Mouse (Mus musculus): ENCODE measurements around the gene Ush2a. TPM values are rescaled to one million over a fixed set of nuclear protein-coding genes. Genes with fewer than 3 reads are reported as not detected.

The Ush2a gene
- polyA plus RNA-seq (2014; fragmentation: Nextera tagmentation; extraction: Ambion mirVana), result 0.12 and 0.15 TPM in 2 replicates

DNA sequence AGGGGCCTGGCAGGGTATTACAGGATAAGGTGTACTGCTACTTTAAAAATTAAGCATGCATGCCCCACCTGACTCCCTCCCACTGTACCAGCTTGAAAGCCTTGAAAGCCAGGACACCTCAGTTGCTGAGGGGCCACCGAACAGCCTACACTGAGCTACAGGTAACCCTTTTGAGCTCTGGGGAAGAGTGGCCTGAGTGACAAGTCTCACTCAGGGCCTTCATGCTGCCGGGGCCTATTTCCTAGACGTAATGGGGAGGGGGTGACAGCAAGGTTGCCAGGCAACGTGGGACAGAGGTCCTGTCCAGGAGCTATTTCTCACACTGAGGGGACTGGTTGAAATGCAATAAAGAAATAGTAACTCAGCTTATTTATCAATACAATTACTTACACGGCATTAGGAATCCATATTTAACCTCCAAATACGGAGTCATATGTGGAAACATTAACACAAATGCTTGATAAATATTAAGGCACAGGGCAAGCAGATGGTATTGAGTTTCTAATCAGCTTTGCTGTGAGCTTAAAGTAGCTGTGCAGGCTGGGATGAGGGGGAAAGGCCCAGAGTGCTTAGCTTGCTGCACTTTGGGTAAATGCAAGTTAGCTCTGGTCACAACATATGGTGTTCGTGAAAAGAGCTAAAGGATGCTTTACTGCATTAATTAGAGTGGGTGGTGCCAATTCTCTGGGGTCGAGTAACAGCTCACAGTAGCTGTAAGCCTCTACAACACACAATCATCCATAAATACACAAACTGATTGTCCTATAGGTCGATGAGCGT lies at the start of gene Ush2a:
TSS of gene Ush2a (plus strand) at position 121 of the 780 bp plus-strand sequence.
- Histone ChIP-seq H3K9me3 (ENCODE audit: control insufficient read depth, low read length) (no peaks in the 10 kb centered on the region), H3K4me3 (ENCODE audit: low read depth, low read length) (no peak within 1 kb of the TSS), H3K36me3 (ENCODE audit: control insufficient read depth, insufficient read depth, low read length) (no peaks in the 10 kb centered on the region), H3K4me2 (ENCODE audit: low read depth, low read length, severe bottlenecking) (no peak within 1 kb of the TSS), H3K27me3 (ENCODE audit: control insufficient read depth, insufficient read depth, low read length) (no peaks in the 10 kb centered on the region), H3K4me1 (replicated peaks; ENCODE audit: control insufficient read depth, insufficient read depth, low read length) (peaks cover 5% of the 10 kb centered on the region; the same call in 1 of the 2 replicates), H3K27ac (ENCODE audit: low read depth, low read length) (no peak within 1 kb of the TSS), H3K9ac (ENCODE audit: low read length) (no peak within 1 kb of the TSS)
- 55% methylated on average over 10 of the region's 10 CpGs for WGBS
- ATAC-seq (replicated peaks; ENCODE audit: low FRiP score) (no peak), DNase-seq (ENCODE audit: low spot score) (no peak)

DNA sequence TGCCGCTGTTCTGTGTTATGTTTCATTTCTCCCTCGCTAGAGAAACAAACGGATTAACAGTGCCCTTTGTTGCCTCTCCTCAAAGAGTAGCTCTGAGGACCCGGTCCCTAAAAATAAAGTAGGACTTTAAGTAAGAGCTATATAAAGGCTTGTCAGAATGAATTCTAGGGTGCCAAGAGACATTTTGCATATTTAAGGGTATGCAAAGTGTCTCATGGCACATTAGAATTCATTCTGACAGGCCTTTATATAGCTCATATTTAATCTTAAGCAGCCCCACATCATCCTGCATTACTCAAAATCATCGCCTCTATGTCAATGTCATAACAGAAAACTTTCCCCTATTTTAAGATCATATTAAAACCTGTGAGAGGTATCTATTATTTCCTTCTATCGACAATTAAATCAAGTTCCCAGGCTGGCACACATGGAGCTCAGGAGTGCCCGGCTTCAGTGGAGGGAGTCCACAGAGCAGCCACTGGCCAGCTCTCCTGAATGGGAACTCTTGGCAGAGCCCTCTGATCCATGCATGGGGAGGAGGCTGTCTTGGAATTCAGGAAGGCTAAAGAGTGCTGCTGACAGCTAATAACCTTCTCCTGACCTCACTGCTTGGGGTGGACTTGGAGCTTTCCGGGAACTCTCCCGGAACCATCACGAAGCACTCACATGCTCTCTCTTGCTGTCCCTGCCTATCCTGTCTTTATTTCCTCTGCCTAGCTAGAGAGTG lies 46.8 kb upstream of the Ush2a start:
- Histone ChIP-seq H3K4me3 (ENCODE audit: low read depth, low read length) (no peak overlapping the region), H3K36me3 (ENCODE audit: control insufficient read depth, insufficient read depth, low read length) (no peaks in the 10 kb centered on the region), H3K27me3 (ENCODE audit: control insufficient read depth, insufficient read depth, low read length) (no peaks in the 10 kb centered on the region), H3K4me2 (ENCODE audit: low read depth, low read length, severe bottlenecking) (no peak overlapping the region), H3K9me3 (ENCODE audit: control insufficient read depth, low read length) (no peaks in the 10 kb centered on the region), H3K9ac (ENCODE audit: low read length) (no peak overlapping the region), H3K27ac (ENCODE audit: low read depth, low read length) (no peak overlapping the region), H3K4me1 (replicated peaks; ENCODE audit: control insufficient read depth, insufficient read depth, low read length) (no peaks in the 10 kb centered on the region)
- WGBS, result 59% methylated on average over 10 of the region's 10 CpGs
- no peak for ATAC-seq (replicated peaks; ENCODE audit: low FRiP score)
- DNase-seq (ENCODE audit: low spot score), result no peak

DNA sequence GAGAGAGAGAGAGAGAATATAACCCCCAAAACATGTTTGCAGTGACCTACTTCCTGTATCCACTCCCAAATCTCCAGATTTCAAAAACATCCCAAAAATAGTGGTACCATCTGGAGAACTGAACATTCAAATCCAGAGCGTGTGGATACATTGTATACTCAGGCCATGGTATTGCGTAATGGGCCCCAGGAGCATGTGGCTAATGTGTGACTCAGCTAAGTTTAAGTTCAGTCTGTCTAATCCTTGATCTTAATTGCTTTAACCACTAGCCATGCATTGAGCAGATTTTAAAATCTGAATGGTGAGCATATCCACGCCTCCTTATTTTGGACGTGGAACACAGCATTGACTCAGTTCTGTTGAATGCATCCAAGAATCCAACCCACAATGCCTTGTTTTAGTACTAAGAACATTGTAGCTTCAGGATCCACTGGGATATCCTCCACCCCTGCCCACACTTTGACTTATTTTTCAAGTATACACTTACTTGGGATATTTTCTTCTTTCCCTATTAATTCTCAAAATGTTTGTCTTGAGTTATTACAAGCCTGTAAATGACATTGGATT lies 40.5 kb upstream of the Ush2a start:
- no peaks in the 10 kb centered on the region for H3K9me3 ChIP-seq (ENCODE audit: control insufficient read depth, low read length)
- no peaks in the 10 kb centered on the region for H3K27me3 ChIP-seq (ENCODE audit: control insufficient read depth, insufficient read depth, low read length)
- no peak for DNase-seq (ENCODE audit: low spot score)
- H3K4me1 ChIP-seq (replicated peaks; ENCODE audit: control insufficient read depth, insufficient read depth, low read length), result no peaks in the 10 kb centered on the region
- no peak overlapping the region for H3K4me2 ChIP-seq (ENCODE audit: low read depth, low read length, severe bottlenecking)
- no peak overlapping the region for H3K4me3 ChIP-seq (ENCODE audit: low read depth, low read length)
- ATAC-seq (replicated peaks; ENCODE audit: low FRiP score), result no peak
- no peak overlapping the region for H3K27ac ChIP-seq (ENCODE audit: low read depth, low read length)
- H3K36me3 ChIP-seq (ENCODE audit: control insufficient read depth, insufficient read depth, low read length), result no peaks in the 10 kb centered on the region
- H3K9ac ChIP-seq (ENCODE audit: low read length), result no peak overlapping the region
- 85% methylated on average over 4 of the region's 4 CpGs for WGBS

DNA sequence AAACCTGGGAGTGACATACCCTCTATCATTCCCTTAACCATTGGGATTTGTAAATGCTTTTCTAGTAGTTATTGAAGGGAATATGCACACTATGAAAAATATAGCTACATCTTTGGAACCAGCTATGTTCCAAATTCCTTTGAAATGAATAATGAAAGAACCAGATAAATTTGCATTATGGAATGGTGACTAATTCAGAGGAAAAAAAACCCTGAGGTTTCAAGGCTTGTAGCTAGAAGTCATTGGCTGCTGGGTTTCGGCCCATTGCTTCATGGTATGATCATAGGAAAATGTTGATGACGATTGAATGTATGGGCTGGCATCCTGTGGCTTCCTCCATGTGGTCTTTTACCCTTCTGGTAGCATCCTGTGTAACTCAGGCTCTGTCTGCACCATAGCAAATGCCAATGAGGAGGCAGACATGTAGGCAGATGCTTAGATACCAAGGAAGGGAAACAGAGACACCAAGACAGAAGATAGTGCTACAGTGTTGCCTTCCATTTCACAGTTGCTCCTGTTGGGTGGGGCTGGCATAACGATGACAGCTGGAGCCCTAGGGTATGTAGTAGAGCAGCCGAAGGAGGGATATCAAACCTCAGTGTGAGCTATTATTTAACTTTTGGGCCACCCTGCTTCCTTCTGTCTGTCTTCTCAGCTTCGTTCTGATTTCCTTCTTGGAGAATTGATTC lies 28.6 kb upstream of the Ush2a start:
- Histone ChIP-seq H3K4me1 (replicated peaks; ENCODE audit: control insufficient read depth, insufficient read depth, low read length) (no peaks in the 10 kb centered on the region), H3K4me2 (ENCODE audit: low read depth, low read length, severe bottlenecking) (no peak overlapping the region), H3K27ac (ENCODE audit: low read depth, low read length) (no peak overlapping the region), H3K9ac (ENCODE audit: low read length) (no peak overlapping the region), H3K27me3 (ENCODE audit: control insufficient read depth, insufficient read depth, low read length) (no peaks in the 10 kb centered on the region), H3K36me3 (ENCODE audit: control insufficient read depth, insufficient read depth, low read length) (no peaks in the 10 kb centered on the region), H3K4me3 (ENCODE audit: low read depth, low read length) (no peak overlapping the region), H3K9me3 (ENCODE audit: control insufficient read depth, low read length) (no peaks in the 10 kb centered on the region)
- ATAC-seq (replicated peaks; ENCODE audit: low FRiP score) (no peak), DNase-seq (ENCODE audit: low spot score) (no peak)
- 89% methylated on average over 5 of the region's 5 CpGs for WGBS

DNA sequence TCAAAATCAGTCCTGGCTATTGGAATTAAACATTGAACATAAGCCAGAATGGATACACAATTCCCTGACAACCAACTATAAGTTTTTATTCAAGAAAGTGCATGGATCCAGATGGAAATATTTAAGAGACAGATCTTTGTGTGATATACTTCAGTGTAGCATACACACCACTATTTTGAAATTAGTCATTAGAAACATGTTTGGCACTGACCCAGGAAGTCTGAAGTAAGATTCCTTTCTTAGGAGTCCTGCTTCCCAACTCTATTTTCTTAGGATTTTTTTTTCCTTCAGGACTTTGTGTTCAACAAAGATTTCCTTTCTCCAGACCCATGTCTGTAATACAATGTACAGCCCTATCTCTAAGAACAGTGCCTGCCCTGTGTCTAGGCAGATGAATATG lies 23.2 kb upstream of the Ush2a start:
- Histone ChIP-seq H3K4me1 (replicated peaks; ENCODE audit: control insufficient read depth, insufficient read depth, low read length) (no peaks in the 10 kb centered on the region), H3K27me3 (ENCODE audit: control insufficient read depth, insufficient read depth, low read length) (no peaks in the 10 kb centered on the region), H3K36me3 (ENCODE audit: control insufficient read depth, insufficient read depth, low read length) (no peaks in the 10 kb centered on the region), H3K27ac (ENCODE audit: low read depth, low read length) (no peak overlapping the region), H3K9me3 (ENCODE audit: control insufficient read depth, low read length) (no peaks in the 10 kb centered on the region), H3K9ac (ENCODE audit: low read length) (no peak overlapping the region), H3K4me2 (ENCODE audit: low read depth, low read length, severe bottlenecking) (no peak overlapping the region), H3K4me3 (ENCODE audit: low read depth, low read length) (no peak overlapping the region)
- ATAC-seq (replicated peaks; ENCODE audit: low FRiP score) (no peak), DNase-seq (ENCODE audit: low spot score) (no peak)

DNA sequence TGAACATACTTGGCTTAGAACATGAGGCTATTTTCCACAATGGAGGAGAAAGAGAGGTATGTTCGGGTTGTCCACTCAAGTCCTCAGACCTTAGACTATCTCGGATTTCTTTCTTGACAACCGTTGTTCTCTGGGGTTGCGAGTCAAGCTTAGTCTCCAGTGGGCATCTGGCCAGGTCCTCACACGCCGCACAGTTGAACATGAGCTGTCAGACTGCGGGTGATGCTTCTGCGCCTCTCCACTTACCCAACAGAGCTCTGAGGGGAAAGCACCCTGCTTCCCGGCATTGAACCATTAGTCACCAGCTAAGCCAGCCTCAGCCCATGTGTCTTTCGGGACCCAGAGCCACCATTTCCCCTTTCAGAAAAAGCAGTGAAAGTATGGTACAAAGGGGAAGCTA lies 20.1 kb upstream of the Ush2a start:
- Histone ChIP-seq H3K4me3 (ENCODE audit: low read depth, low read length) (no peak overlapping the region), H3K27ac (ENCODE audit: low read depth, low read length) (no peak overlapping the region), H3K9ac (ENCODE audit: low read length) (no peak overlapping the region), H3K27me3 (ENCODE audit: control insufficient read depth, insufficient read depth, low read length) (no peaks in the 10 kb centered on the region), H3K4me2 (ENCODE audit: low read depth, low read length, severe bottlenecking) (no peak overlapping the region), H3K36me3 (ENCODE audit: control insufficient read depth, insufficient read depth, low read length) (no peaks in the 10 kb centered on the region), H3K9me3 (ENCODE audit: control insufficient read depth, low read length) (no peaks in the 10 kb centered on the region), H3K4me1 (replicated peaks; ENCODE audit: control insufficient read depth, insufficient read depth, low read length) (no peaks in the 10 kb centered on the region)
- DNase-seq (ENCODE audit: low spot score) (no peak), ATAC-seq (replicated peaks; ENCODE audit: low FRiP score) (no peak)
- 91% methylated on average over 10 of the region's 10 CpGs for WGBS

DNA sequence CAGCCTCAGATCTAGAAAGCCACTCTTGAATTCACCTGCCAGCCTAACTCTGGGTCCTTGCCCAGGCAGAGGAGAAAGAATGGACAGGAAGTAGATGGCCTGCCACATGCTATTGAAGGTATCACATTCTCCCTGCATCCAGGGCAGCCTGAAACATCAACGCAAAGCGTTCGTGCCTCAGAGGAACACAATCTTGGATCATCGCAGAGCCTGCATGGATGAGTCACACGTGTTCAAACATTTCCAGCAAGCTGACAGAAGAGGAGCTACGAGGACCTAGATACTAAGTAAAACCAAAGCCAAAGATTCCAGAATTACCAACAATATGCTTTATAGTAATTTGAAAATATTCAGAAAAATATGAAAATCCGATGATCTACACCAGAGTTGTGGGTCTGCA lies 4.3 kb upstream of the Ush2a start:
- no peak overlapping the region for H3K27ac ChIP-seq (ENCODE audit: low read depth, low read length)
- no peaks in the 10 kb centered on the region for H3K9me3 ChIP-seq (ENCODE audit: control insufficient read depth, low read length)
- H3K4me1 ChIP-seq (replicated peaks; ENCODE audit: control insufficient read depth, insufficient read depth, low read length), result peaks cover 5% of the 10 kb centered on the region; the same call in 1 of the 2 replicates
- no peaks in the 10 kb centered on the region for H3K36me3 ChIP-seq (ENCODE audit: control insufficient read depth, insufficient read depth, low read length)
- ATAC-seq (replicated peaks; ENCODE audit: low FRiP score) (no peak), DNase-seq (ENCODE audit: low spot score) (no peak)
- no peak overlapping the region for H3K4me2 ChIP-seq (ENCODE audit: low read depth, low read length, severe bottlenecking)
- no peaks in the 10 kb centered on the region for H3K27me3 ChIP-seq (ENCODE audit: control insufficient read depth, insufficient read depth, low read length)
- no peak overlapping the region for H3K4me3 ChIP-seq (ENCODE audit: low read depth, low read length)
- WGBS, result 96% methylated on average over 7 of the region's 7 CpGs
- H3K9ac ChIP-seq (ENCODE audit: low read length), result no peak overlapping the region

DNA sequence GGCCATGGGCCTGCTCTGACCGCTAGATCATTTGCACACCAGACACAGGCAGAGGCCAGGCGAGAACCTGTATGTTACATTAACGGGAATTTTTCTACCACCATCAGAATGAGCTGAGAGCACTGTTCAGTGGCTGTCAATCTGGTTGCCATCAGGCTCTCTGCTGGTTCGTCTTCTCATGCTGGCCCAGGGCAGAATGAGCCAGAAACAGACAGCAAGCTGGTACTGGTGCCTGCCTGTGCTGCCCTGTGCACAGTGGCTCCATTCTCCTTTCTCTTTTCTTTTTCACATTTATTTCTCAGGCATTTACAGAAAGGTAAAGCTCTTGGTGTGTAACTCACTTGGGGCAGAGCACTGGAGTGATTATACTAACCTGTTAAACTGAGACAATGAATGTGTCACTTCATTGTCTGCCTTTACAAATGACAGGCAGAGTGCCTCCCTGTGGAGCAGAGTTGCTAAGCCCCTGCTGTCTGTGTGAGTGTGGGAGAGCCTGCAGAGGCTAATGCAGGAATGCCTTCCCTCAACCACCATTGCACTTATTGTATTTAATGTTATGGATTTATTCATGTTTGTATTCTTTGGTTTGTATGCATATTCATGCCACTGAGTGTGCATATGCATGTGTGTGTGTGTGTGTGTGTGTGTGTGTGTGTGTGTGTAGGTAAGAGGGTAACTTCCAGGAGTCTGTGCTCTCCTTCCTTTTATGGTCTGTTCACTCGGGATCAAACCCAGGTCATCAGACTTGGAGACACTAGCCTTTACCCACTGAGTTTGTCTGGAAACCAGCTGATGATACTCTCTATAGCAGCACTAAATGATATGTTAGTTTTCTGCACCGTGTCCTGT lies 1.3 kb upstream of the Ush2a start:
- Histone ChIP-seq H3K27ac (ENCODE audit: low read depth, low read length) (no peak overlapping the region), H3K4me2 (ENCODE audit: low read depth, low read length, severe bottlenecking) (no peak overlapping the region), H3K9me3 (ENCODE audit: control insufficient read depth, low read length) (no peaks in the 10 kb centered on the region), H3K27me3 (ENCODE audit: control insufficient read depth, insufficient read depth, low read length) (no peaks in the 10 kb centered on the region), H3K4me3 (ENCODE audit: low read depth, low read length) (no peak overlapping the region), H3K9ac (ENCODE audit: low read length) (no peak overlapping the region), H3K4me1 (replicated peaks; ENCODE audit: control insufficient read depth, insufficient read depth, low read length) (peaks cover 5% of the 10 kb centered on the region; the same call in 1 of the 2 replicates), H3K36me3 (ENCODE audit: control insufficient read depth, insufficient read depth, low read length) (no peaks in the 10 kb centered on the region)
- 52% methylated on average over 6 of the region's 6 CpGs for WGBS
- ATAC-seq (replicated peaks; ENCODE audit: low FRiP score) (peak; percentile 44), DNase-seq (ENCODE audit: low spot score) (no peak)

All from forebrain, embryonic 11.5 days (tissue).